8 mouse cellular contexts compared by ENCODE assay signal in the genomic region with DNA sequence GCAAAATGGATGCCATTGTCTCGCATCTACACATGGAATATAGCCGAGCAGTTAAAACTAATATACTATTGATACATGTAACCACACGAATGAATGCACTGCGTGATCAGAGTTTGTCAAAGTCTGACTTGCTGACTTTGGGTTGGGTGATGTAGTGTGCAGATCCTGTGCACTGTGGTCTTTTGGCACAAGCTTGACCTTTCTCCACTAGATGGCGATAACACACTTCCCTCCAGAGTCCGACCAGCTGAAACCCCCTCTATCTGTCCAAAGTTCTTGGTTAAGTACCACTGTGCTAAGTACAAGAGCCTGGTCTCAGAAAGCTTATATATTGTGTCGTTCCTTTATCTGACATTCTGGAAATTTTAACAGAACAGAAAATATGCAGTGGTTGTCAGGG.
DNase-seq lines count a peak whose midpoint lies in the region; ATAC-seq and TF ChIP-seq lines count a peak whose summit lies in the region.

No protein-coding gene starts in this region.

- no peaks in the 10 kb centered on the region for H3K9me3 ChIP-seq in ES-E14 (ENCODE audit: control insufficient read depth, insufficient read depth, low read depth, low read length)
- no peaks in the 10 kb centered on the region for H3K9me3 ChIP-seq in stomach, postnatal 0 days (ENCODE audit: control insufficient read depth, low read length)

- no peaks in the 10 kb centered on the region for H3K27me3 ChIP-seq in stomach, postnatal 0 days (ENCODE audit: control insufficient read depth, insufficient read depth, low read length)

- TF ChIP-seq EP300 in stomach, postnatal 0 days (optimal IDR thresholded peaks at IDR 0.05): no peak

- no peak overlapping the region for H3K4me3 ChIP-seq in layer of hippocampus, adult 2 months
- H3K4me3 ChIP-seq in ES-E14 (ENCODE audit: insufficient read depth in 1 of 2, low read depth in 1 of 2, low read length in 2 of 2, poor library complexity in 1 of 2, severe bottlenecking in 1 of 2): no peak overlapping the region
- no peak overlapping the region for H3K4me3 ChIP-seq in cortical plate, adult 2 months (ENCODE audit: insufficient read depth, low read length)
- H3K4me3 ChIP-seq in stomach, postnatal 0 days (ENCODE audit: low read depth, low read length): no peak overlapping the region

- DNase-seq in layer of hippocampus, adult 2 months (ENCODE audit: low spot score in 2 of 2): no peak
- DNase-seq in layer of hippocampus, adult 9-11 months: no peak
- peak; percentile 46 for DNase-seq in ES-E14 (ENCODE audit: low read depth, low spot score)
- DNase-seq in kidney, postnatal 25 days: peak; percentile 6 to 31
- DNase-seq in stomach, postnatal 0 days (ENCODE audit: low spot score): no peak
- DNase-seq in ovary, adult 18-20 months (ENCODE audit: low spot score): no peak
- no peak for DNase-seq in layer of hippocampus, adult 8-10 months (ENCODE audit: low spot score in 2 of 2)

- TF ChIP-seq POLR2A in cortical plate, adult 2 months (IDR thresholded peaks at IDR 0.05; ENCODE audit: extremely low read depth, insufficient read depth, low read length): no peak

- TF ChIP-seq CTCF in layer of hippocampus, adult 2 months (conservative IDR thresholded peaks at IDR 0.05): peak; percentile 73
- peak; percentile 36 for TF ChIP-seq CTCF in cortical plate, adult 2 months (IDR thresholded peaks at IDR 0.05; ENCODE audit: extremely low read depth, insufficient read depth, low read length)
- peak; percentile 78 for TF ChIP-seq CTCF in stomach, postnatal 0 days (IDR thresholded peaks at IDR 0.05; ENCODE audit: low read depth)

- no peak overlapping the region for H3K27ac ChIP-seq in layer of hippocampus, adult 2 months
- no peak overlapping the region for H3K27ac ChIP-seq in ES-E14 (ENCODE audit: insufficient read depth, low read depth, low read length, poor library complexity, severe bottlenecking)
- no peak overlapping the region for H3K27ac ChIP-seq in cortical plate, adult 2 months (ENCODE audit: insufficient read depth, low read length)
- no peak overlapping the region for H3K27ac ChIP-seq in stomach, postnatal 0 days (replicated peaks)

- H3K4me2 ChIP-seq in stomach, postnatal 0 days (replicated peaks; ENCODE audit: low read depth): no peak overlapping the region

- ATAC-seq in stomach, postnatal 0 days (ENCODE audit: low FRiP score, low TSS enrichment): no peak

- no peak overlapping the region for H3K9ac ChIP-seq in ES-E14 (ENCODE audit: insufficient read depth, low read depth, low read length, poor library complexity, severe bottlenecking)
- no peak overlapping the region for H3K9ac ChIP-seq in stomach, postnatal 0 days (ENCODE audit: low read length)

- H3K36me3 ChIP-seq in ES-E14 (ENCODE audit: control insufficient read depth, insufficient read depth, low read length, poor library complexity, severe bottlenecking): no peaks in the 10 kb centered on the region
- H3K36me3 ChIP-seq in stomach, postnatal 0 days (ENCODE audit: control insufficient read depth, insufficient read depth, low read length): no peaks in the 10 kb centered on the region

- H3K4me1 ChIP-seq in ES-E14 (ENCODE audit: control insufficient read depth in 2 of 2, insufficient read depth in 2 of 2, low read length in 2 of 2, poor library complexity in 1 of 2): no peaks in the 10 kb centered on the region
- no peaks in the 10 kb centered on the region for H3K4me1 ChIP-seq in cortical plate, adult 2 months (ENCODE audit: control insufficient read depth, insufficient read depth, low read length)
- H3K4me1 ChIP-seq in stomach, postnatal 0 days (replicated peaks; ENCODE audit: control insufficient read depth, insufficient read depth): no peaks in the 10 kb centered on the region

- WGBS in stomach, postnatal 0 days: 39% methylated on average over 7 of the region's 7 CpGs

- in situ Hi-C loops in ES-E14 (cut with MboI; ENCODE audit: low sequenced_read_pairs in 2 of 2, unreplicated experiment in 2 of 2): loop anchor here in 1 of 2 experiments (5.0 kb wide), 1 partner anchor 1031 kb away; no protein-coding TSS in a partner anchor

TF ChIP-seq in ES-E14, 5 proteins besides CTCF, POLR2A, EP300 and RAD21:
- no peak for TF ChIP-seq CHD2 (IDR thresholded peaks at IDR 0.05; ENCODE audit: low read depth, low read length)
- no peak for TF ChIP-seq MAFK (IDR thresholded peaks at IDR 0.05; ENCODE audit: insufficient read depth, low read depth, low read length)
- no peak for TF ChIP-seq ZNF384 (IDR thresholded peaks at IDR 0.05; ENCODE audit: low read depth, low read length)
- no peak for TF ChIP-seq HCFC1 (IDR thresholded peaks at IDR 0.05; ENCODE audit: borderline replicate concordance, insufficient read depth, low read length)
- TF ChIP-seq ZC3H11A (IDR thresholded peaks at IDR 0.05; ENCODE audit: borderline replicate concordance, low read depth, low read length): peak; percentile 78

Comparison
In these comparisons a context has a peak if more than half of its experiments do, and no peak if none do; other contexts are left out.
1. DNase-seq: peak in ES-E14 (single experiment) and kidney, postnatal 25 days (2 of 2); none in layer of hippocampus, adult 2 months (0 of 2), layer of hippocampus, adult 9-11 months (single experiment), stomach, postnatal 0 days (single experiment), ovary, adult 18-20 months (single experiment) and layer of hippocampus, adult 8-10 months (0 of 2).
2. Peak in every context shown above with its lines, with median percentiles within 50 percentile points of each other: CTCF ChIP-seq.